Mouse (Mus musculus) mature B cell (primary cell): ENCODE data around the gene Lcp1.

Experiments used
- in situ Hi-C: fragments of 300-500 bp; cut with MboI; formaldehyde crosslinking; loops from 2 replicates; pipeline ENCODE4 v1.14.3; 2019

Gene Lcp1

DNA sequence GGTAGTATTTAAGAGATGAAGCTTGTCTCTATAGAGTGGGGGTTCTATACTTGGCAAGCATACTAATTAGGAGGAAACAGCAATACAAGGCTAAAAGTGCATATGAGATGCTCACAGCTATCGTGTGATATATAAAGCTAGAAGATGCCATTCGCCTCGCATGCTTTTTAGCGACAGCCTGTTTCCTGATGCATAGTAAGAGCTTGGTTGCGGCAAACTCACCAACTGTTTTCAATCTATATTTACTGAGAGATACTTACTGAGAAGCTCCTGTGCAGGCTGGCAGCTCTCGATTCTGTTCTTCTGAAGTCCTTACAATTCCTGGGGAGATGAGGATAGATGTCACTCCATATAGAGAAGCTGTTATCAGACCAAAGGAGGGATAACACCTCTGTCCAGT lies 148.8 kb downstream of the Lcp1 start:
- in situ Hi-C loops: no loop called here

DNA sequence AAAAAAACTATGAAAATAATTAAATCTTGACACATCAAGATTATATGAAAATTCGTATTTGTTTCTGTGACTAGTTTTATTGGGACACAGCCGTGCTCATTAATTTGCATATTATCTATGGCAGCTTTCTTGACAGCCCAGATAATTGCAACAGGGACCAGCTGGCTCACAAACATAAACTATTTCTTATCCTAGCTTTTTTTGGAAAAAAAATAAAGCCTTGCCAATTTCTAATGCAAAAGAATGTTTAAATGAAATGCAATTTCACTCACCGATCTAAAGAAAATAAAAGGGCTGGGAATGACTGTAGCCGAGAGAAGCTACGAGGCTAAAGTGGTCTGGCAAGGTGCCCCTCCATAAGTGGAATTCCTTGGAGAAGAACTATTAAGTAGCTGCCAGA lies 149.5 kb downstream of the Lcp1 start:
- in situ Hi-C loops: no loop called here
